Mouse (Mus musculus) kidney, postnatal 4 days (tissue): Measurements from ENCODE around the gene Togaram2.
A peak's percentile ranks its signal among the peaks of the same experiment; 100 is the strongest.
"Not testable (repeated sequence)": the region's sequence is repeated elsewhere in the genome, so short reads cannot be mapped to it uniquely, and the experiment has no call there.

Experiments
- DNase-seq, 2 experiments: peaks; one replicate each; pipeline ENCODE4 v3.0.0; 2021; ENCODE audit warnings: mixed read lengths in 2 of 2

Gene Togaram2

DNA sequence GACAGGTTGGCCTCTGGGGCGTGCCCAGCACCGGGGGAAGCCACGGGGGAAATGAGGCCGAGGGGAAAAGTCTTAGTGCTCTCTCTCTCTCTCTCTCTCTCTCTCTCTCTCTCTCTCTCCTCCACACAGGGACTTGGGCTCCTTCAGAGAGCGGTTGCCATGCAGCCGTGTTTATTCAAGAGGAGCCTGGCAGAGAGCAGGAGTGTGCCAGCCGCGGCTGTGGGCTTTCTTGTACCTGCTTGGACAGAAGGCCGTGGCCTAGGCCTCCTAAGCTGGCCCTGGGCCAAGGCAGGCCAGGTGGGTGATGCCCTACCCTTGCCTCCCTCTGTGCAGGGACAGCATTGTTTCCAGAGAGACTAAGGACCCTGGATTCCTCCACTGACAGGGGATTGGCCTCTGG is at the start of gene Togaram2:
Togaram2 (plus strand) TSS at position 170 of the 400 bp plus-strand sequence.
- peak in 1 of 2 experiments; percentile 39 for DNase-seq

DNA sequence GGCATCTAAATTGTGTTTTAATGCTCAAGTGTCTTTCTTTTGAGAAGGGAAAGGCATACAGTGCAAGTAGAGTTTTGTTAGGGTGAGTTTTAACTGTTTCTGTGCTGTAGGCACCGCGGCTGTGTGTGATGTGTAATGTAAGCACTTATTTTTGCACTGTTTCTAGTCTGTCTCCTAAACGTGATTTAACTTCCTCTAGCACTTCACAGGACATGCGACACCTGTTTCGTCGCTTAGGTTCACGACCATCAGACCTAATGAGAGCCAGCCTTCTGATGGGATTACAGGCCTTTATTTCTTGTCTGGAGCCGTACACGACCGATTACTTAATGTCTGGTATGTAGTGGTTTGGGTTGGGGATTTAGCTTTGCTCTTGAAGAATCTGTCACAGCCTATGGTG is 41.3 kb upstream of the Togaram2 start:
- no peak for DNase-seq

DNA sequence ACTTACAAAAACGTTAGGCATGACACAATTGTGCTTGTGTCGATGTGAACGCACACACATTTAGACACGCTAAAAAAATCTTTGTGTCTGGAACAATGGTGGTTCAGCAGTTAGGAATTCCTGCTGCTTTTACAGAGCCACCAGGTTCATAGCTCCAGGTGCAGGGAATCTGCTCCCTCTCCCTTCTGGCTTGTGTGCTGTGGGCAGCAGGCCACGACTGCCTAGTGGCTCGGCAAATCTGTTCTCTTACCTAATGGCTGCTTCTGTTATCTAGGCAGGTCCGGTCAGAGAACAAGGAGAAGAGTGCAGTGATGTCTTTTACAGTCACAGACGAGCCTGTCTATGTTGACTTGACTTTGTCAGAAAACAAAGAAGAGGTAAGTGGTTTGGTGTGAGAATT is 39.7 kb upstream of the Togaram2 start:
- no peak for DNase-seq

DNA sequence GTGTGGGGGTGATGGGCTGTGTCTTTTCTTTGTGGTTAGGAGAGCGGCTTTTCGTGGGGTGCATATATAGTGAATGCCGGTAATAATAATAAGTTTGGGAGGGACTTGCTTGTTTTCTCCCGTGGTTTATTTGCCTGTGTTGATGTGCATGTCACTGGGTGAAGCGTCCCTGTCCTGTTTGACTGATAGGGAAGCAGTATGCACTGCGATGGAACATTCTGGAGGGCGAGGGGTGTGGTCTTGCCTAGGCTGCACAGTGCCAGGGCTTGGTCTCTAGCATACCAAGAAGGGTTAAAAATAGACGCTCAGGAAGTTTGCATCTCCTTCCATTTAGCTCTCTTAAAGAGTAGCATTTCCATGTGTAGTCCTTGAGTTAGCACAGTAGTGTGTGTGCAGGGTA is 36.3 kb upstream of the Togaram2 start:
- DNase-seq: no peak

DNA sequence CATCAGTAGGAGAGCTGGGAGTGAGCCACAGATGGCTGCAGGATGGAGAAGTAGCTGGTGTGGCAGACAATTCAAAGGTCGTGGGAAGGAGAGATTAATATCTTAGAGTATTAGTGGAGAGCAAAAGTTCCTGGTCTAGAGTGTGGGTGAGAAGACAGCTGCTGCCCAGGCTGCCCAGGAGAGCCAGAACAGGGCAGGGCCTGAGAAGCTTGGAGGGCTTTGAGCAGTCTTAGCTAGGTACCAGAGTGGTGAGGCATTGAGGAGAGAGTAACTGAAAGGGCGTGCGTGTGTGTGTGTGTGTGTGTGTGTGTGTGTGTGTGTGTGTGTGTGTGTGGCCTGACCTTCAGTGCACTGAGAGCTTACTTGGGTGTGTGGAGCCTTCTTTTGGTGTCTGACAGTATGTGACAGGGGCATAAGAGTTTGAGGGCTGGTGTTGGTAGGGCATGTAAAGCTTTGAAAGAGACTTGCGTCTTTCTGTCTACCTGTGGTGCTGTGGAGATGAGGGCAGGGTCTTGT is 35.3 kb upstream of the Togaram2 start:
- no peak for DNase-seq

DNA sequence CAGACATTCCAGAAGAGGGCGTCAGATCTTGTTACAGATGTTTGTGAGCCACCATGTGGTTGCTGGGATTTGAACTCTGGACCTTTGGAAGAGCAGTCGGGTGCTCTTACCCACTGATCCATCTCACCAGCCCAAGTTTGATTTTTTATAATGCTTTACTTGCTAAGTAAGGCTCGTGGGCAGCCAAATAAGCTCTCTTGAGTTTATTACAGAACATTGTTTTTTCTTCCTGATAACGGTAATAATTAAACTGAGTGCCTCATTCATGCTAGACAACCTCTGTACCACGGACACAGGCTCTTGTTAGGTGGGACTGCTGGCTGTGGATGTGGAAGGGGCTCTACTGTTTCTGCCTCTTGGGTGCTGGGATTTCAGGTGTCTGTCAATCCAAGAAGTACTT is 34.0 kb upstream of the Togaram2 start:
- DNase-seq: not testable (repeated sequence)

DNA sequence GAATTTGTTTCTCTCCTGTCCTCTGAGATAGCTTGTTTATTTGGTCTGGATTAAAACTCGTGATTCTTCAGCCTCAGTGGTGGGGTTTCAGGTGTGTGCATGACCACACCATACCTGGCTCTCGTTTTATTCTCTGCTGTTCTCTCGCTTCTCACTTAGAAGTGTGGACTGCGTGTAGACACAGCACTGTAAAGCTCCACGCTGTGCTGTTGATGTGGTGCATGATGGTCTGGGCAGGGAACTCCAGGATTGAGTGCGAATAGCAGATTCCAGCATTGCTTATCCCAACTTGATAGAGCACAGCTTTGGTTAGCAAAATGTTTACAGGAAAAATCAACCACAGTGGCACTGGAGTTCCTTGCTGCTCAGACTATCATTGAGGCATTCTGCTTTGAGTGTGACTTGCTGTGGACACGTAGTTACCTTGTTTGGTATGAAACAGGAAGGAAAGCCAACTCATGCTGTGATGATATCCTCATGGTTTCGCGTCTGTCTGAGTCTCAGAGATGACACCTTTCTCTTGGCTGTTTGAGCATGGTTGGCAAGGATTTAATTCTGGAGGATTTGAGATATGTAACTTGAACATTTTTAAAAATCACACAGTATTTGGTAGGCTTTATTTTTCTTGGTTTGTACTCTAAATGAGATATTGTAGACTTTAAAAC is 32.5 kb upstream of the Togaram2 start:
- DNase-seq: no peak

DNA sequence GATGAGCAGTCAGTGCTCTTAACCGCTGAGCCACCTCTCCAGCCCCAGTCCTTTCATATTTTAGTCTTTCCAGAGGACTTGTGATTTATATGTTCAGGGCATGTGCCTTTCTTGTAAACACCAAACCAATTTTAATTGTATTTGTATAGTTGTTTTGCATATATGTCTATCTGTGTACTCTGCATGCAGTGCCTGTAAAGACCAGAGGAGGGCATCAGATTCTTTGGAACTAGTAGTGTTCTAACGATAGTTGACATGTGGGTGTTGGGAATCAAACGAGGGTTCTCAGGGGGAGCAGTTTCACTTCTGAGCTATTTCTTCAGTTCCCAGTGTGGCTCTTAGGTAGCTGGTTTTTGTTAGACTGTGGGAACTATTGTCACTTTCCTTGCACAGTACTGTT is 30.9 kb upstream of the Togaram2 start:
- no peak for DNase-seq

DNA sequence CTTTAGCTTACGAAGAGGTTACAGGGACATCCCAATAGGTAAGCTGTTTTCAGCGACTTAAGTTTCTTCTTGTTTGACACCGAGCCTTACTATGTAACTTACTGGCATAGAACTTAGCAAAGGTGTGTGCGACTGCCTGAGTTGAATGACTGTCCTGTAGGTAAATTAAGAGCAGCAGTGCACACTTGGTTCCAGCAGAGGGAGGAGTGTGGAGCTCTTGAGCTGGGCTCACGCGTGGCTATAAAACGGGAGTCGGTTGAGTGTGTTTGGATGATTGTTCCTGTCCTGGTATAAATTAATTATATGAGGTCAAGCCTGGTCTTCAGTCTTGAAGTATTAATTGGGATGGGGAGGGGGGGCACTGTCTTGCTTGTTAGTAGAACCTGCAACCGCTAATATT is 23.1 kb upstream of the Togaram2 start:
- DNase-seq: no peak

DNA sequence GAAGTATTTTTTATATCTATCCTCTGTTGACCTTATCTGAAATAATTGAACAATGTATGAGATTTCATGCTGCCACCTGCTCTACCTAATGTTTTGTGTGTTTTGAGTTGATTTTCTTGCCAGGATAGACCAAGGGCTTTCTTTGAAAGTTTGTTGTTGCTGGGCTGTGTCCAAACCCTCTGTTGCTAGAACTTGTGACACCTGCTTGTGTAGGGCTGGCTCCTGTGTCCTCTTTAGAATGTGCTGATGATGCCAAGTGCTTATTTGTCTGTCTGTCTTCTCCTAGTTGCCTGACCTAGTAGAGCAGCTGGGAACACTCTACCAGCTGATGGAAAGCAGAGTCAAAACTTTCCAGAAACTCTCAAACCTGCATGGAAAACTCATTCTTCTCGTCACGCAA is 20.6 kb upstream of the Togaram2 start:
- DNase-seq: no peak

DNA sequence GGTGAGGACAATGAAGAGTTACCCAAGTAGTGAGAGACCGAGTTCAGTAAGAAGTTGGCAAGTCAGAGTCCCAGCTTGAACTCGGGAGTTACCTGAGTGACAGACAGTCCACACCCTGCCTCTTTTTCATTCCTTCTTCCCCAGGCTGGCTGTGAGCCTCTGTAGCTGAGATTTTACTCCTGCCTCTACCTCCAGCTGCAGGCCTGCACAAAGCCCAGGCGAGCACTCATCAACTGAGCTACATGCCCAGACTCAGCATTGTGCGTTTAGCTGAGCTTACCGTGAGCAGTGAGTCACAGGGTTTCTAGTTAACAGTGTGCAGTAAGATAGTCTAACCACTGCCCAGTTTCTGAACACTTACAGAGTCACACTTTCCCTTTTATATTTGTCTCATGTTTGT is 20.1 kb upstream of the Togaram2 start:
- DNase-seq: no peak

DNA sequence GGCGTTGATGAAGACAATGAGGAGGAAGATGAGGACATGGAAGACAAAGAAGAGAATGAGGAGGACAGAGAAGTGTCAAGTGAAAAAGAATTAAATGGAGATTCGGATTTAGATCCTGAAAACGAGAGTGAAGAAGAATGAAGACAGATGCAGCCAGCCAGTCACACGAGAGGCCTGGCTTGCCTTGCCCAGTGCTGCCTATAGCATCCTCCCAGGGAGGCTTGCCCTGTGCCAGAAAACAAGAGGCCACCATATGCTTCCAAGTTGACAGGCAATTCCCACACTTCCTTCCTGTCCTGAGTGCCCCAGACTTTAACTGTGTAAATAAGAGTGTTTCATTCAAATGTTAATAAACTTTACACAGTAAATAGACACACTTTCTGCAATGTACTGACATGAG is 15.5 kb upstream of the Togaram2 start:
- DNase-seq: no peak

DNA sequence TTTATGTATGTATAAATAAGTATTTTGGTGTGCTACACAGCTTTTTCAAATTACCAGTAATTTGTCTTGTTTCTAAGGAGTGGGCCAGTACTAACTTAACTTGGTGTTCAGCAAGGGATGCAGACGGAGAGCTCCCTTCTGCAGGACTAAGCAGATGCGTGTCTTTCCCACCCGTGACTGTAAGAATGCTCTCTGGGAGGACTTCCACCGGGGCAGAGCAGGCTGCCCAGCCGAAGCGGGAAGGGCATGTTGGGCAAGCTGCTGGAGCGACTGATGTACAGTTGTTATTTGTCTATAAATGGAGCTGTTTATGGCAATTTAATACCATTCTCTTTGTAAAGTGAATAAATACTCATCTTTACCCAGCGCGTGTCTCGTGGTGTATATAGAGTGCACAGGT is 14.4 kb upstream of the Togaram2 start:
- no peak for DNase-seq

DNA sequence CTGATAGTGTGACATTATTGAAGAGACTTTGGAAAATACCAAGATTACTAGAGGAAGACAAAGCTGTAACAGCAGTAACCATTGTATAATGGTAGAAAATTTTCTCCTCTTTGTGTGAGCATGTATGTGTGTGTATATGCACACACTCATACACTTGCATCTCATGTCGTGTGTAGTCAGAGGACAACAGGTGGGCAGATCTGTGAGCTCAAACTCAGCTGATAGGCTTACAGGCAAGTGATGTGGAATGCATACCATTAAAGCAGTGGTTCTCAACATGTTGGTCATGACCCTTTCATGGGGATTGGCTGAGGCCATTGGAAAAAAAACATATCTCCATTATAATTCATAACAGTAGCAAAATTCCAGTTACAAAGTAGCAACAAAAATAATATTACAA is 12.7 kb upstream of the Togaram2 start:
- no peak for DNase-seq

DNA sequence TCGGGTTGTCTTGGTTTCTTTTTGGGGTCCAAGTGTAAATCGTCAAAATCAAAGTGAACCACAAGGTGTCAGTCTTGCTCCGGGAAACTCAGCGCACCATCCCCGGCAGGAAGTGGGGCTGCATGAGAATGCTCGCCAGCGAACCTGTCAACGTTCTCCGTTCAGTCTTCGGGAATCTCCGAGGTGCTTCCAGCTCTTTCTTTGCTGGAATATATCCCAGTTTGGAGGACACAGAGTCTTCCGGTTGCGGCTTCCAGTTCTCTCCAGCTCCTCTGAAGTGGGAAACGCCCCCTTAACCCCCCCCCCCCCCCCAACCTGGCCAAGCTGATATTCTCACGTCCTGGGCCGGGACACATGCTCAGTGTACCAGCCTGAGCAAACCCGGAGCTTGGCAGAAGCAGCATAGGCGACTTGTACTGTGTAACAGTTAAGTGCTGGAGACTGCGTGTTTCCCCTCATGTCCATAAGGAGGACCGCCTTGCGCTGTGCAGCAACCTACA is 10.3 kb upstream of the Togaram2 start:
- peak; percentile 77 to 83 for DNase-seq

DNA sequence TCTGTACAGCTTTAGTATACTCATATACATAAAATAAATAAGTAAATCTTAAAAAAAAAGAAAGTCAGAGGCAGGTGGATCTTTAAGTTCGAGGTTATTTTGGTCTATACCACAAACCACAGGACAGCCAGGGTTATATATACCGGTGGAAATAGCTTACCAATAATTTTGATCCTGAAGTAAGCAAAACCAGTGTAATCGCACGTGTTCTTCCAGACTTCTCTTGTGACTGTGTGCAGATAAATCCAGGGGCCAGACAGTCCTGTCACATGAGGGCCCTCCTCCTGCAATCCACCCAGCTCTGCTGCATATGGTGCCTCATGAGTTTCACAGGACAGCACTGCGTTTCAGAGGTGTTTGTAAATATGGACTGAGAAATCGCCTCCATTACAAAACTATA is 9.6 kb upstream of the Togaram2 start:
- DNase-seq: no peak

DNA sequence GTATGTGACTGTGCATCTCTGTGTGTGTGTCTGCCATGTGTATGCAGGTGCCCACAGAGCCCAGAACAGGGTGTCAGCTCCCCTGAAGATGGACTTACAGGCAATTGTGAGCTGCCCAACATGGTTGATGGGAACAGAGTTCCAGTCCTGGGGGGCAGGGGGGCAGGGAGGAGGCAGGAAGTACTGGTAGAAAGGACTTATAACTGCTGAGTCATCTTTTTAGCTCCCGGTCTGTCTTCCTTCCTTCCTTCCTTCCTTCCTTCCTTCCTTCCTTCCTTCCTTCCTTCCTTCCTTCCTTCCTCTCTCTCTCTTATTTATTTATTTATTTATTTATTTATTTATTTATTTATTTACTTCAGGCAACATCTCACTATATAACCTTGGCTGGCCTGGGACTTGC is 8.9 kb upstream of the Togaram2 start:
- DNase-seq: no peak

DNA sequence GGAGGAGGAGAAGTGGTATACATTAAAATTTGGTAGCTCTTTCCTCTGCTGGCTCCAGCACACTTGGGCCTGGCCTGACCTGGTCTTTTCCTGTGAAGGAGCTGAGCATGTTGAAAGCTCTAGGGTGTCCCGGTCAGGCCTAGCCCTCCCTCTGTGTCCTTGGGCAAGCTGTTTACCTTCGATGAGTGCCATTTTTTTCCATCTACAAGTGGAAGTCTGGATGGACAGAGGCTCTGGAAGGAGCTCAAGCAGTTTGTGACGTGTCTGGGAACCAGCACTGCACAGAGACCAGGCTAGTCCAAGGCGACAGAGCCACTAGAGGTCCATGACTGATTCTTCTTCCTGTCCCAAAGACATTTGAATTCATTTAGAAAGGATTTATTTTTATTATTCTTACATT is 7.9 kb upstream of the Togaram2 start:
- DNase-seq: no peak

DNA sequence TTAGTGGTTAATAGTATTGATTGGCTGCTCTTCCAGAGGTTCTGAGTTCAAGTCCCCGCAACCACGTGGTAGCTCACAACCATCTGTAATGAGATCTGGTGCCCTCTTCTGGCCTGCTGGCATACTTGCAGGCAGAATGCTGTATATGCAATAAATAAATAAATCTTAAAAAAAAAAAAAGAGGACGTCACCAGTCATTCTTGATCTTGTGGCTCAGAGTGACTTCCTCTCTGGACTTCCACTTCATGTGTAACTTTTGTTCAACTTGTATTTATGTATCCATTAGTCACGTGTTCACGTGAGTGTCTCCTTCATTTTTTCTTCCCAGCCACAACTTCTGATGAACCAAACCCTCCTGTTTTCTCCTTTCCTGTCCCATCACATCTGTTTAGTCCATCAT is 3.5 kb upstream of the Togaram2 start:
- DNase-seq: no peak

DNA sequence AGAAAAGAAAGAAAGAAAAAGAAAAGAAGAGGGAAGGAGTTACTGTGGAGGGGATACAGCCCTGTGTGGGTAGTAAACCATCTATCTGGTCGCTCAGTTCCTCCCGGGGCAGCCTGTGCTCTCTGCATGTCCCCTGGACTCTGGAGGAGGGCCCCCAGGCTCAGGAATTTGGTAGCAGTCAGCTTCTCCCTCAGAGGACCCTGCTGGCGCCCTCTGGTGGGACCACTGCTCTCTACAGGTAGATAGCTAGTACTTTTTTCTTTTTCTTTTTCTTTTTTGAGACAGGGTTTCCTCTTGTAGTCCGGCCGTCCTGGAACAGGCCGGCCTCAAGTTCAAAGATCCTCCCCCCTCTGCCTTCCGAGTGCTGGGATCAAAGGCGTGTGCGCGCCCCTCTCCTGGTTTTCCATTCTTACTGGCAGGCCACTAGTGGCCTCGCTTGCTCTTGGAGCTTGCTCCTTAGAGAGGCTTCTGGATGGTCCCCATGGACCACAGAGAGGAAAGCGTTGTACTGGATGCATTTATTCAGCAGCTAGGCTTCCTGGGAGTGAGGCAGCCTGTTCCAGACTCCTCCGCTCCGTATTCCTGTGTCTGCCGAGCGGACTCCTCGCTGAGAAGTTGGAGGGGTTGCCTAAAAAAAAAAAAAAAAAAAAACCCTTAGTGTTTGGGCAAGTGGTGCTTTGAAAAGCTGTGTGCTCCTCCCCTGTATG is 1.1 kb upstream of the Togaram2 start:
- peak; percentile 85 to 86 for DNase-seq

DNA sequence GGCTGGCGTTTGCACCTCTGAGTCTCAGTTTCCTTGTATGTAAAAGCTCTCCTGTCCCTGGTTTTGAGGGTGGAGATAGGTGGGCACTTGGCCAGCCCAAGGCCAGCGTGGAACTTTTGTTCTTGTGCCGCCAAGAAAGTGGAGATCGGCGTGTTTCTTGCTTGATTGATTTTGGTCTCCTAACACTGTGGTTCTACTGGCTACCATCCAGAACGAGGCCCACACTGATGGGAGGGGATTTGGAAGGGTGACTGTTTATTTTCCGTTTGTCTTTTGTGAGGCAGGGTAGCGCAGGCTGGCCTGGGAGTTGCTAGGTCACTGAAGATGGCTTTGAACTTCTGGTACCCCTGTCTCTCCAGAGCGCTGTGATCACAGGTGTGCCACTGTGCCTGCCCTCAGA is 875 bp downstream of the Togaram2 start:
- DNase-seq: peak in 1 of 2 experiments; percentile 25

DNA sequence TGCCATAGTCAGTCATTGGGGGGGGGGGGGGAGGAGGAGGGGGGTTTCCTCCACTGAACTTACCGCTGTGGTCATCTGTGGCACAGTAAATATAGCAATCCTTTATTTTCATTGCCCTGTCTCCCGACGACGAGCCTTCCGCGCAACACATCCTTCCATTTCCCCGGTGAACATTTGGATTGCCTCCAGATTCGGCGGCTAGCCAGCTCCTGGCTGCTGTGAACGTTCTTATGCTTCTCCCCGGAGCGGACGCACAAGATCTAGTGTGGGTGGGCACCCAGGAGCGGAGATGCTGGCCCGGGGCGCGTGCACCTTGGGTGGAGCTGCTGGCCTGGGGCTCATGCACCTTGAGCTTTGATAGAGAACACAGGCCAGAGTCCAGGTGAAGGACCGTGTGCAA is 1.8 kb downstream of the Togaram2 start:
- peak; percentile 58 to 61 for DNase-seq

DNA sequence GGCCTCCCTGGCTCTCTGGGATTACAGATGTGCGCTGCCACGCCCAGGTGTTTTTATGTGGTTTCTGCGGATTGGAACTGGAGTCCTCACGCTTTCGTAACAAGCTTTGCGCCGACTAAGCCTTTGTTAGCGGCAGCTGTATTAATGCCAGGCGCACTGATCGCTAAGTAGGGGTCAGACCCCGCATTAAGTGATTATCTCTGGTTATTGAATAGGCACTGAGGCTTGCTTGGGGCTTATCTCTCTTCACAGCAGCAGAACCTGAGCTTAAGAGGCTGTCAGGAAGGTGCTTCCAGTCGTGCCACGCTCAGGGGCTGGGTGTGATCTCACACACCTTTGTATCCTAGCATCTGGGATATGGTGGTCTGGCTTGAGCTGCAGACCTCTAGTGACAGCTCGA is 8.6 kb downstream of the Togaram2 start:
- no peak for DNase-seq

DNA sequence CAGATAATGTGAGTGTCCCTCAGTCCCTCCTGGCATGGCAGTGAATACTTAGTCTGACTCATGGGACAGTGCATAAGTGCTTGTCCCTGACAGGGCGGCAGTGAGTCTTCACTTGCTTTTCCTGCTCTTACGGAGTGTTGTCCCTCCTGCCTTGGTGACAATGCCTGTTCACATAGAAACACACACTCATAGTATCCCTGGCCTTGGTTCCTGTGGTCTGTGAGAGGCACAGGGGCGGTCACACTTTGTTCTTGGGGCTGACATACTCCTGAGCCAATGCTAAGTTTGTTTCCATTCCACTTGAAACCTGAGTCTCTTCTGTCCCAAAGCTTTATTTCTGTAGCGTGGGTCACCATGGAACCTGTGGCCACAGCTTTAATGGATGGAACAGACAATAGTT is 9.3 kb downstream of the Togaram2 start:
- DNase-seq: no peak
